Mouse (Mus musculus) heart, postnatal 0 days (tissue): ENCODE measurements around the gene Mylk. TPM values are rescaled to one million over a fixed set of nuclear protein-coding genes. Genes with fewer than 3 reads are reported as not detected.

ENCODE experiments used
- ATAC-seq: fragments of 200-750 bp; cut with Nextera tagmentation; 2 replicates; pipeline ENCODE4 v1.8.0; 2017; ENCODE audit warnings: low read depth, moderate number of reproducible peaks, moderate library complexity; ENCODE audit not compliant: insufficient read depth
- DNase-seq: peaks from one replicate; pipeline ENCODE4 v3.0.0-alpha.2; 2016; ENCODE audit warnings: low spot score
- H3K27ac ChIP-seq: fragments of 300-500 bp; sonication (generic); 2 replicates; pipeline ENCODE4 v1.5.1; 2014; ENCODE audit warnings: low read depth, mild to moderate bottlenecking
- H3K27me3 ChIP-seq: fragments of 300-500 bp; sonication (generic); 2 replicates; pipeline ENCODE4 v1.6.1; 2014; ENCODE audit warnings: low read length, mixed read lengths; ENCODE audit not compliant: control insufficient read depth, insufficient read depth
- H3K36me3 ChIP-seq: fragments of 300-500 bp; sonication (generic); replicated peaks from 2 replicates; pipeline ENCODE4 v1.6.1; 2014; ENCODE audit warnings: low read length, mixed read lengths; ENCODE audit not compliant: control insufficient read depth, insufficient read depth
- H3K4me1 ChIP-seq: fragments of 300-500 bp; sonication (generic); 2 replicates; pipeline ENCODE4 v1.6.1; 2014; ENCODE audit warnings: antibody characterized with exemption; ENCODE audit not compliant: control insufficient read depth, insufficient read depth
- H3K4me2 ChIP-seq: fragments of 300-500 bp; sonication (generic); 2 replicates; pipeline ENCODE4 v1.6.1; 2014; ENCODE audit warnings: low read depth, mild to moderate bottlenecking, low read length, moderate library complexity
- H3K4me3 ChIP-seq: fragments of 300-500 bp; sonication (generic); 2 replicates; pipeline ENCODE4 v1.5.1; 2014; ENCODE audit warnings: low read depth, low read length
- H3K9ac ChIP-seq: fragments of 300-500 bp; sonication (generic); replicated peaks from 2 replicates; pipeline ENCODE4 v1.6.1; 2014; ENCODE audit warnings: low read depth, low read length, mixed read lengths
- H3K9me3 ChIP-seq: fragments of 300-500 bp; sonication (generic); replicated peaks from 2 replicates; pipeline ENCODE4 v1.6.1; 2016; ENCODE audit warnings: low read length; ENCODE audit not compliant: control insufficient read depth
- CTCF ChIP-seq: IDR thresholded peaks from 2 replicates; pipeline ENCODE4 v1.5.1; 2016; ENCODE audit warnings: antibody characterized with exemption, control low read depth, low read depth
- EP300 ChIP-seq: IDR thresholded peaks from 2 replicates; pipeline ENCODE4 v1.6.1; 2016; ENCODE audit warnings: antibody characterized with exemption, low read depth
- WGBS: fragments of 180-500 bp; shearing (Covaris S2); extraction: QIAGEN DNeasy Blood & Tissue Kit; methylation state at CpG from one replicate; pipeline ENCODE4 v1.1.7; 2014; 5-methylcytosine and 5-hydroxymethylcytosine counted together
- polyA plus RNA-seq: library from polyadenylated mRNA; unstranded; fragments of >200 nt; fragmentation: Nextera tagmentation; extraction: Ambion mirVana; gene quantifications from 2 replicates; pipeline ENCODE4 v1.2.1, GENCODE M21; 2015
- total RNA-seq: library from RNA; depleted of rRNA; stranded (reverse); fragments of >200 nt; gene quantifications from 2 replicates; pipeline ENCODE4 v1.2.3, GENCODE M21; 2014; ENCODE audit warnings: low replicate concordance

Mylk gene
- total and polyA plus RNA-seq, 2 experiments from 2014 or later: 6.2 to 148 TPM

- H3K36me3 ChIP-seq: 0 out of 2 replicates have a peak, but pooled peaks cover 6% of the 10 kb centered on the region
- no peaks in the 10 kb centered on the region for H3K9me3 ChIP-seq
- TF ChIP-seq EP300: no peak
- no peak for TF ChIP-seq CTCF
- H3K4me1 ChIP-seq: no peaks in the 10 kb centered on the region
- WGBS: 39% methylated on average over 4 of the region's 4 CpGs
- no peak overlapping the region for H3K27ac ChIP-seq
- DNase-seq: no peak
- no peaks in the 10 kb centered on the region for H3K27me3 ChIP-seq
- no peak overlapping the region for H3K4me2 ChIP-seq
- H3K4me3 ChIP-seq: no peak overlapping the region
- no peak for ATAC-seq
- H3K9ac ChIP-seq: no peak overlapping the region
Observed at GRCm38 (mm10) chr16:35038343-35039057, 293.5 kb downstream of the Mylk start.

- ATAC-seq (no peak), DNase-seq (no peak)
- H3K4me1 ChIP-seq: no peaks in the 10 kb centered on the region
- H3K4me3 ChIP-seq: no peak overlapping the region
- 0 out of 2 replicates have a peak, but pooled peaks cover 6% of the 10 kb centered on the region for H3K36me3 ChIP-seq
- H3K9ac ChIP-seq: no peak overlapping the region
- H3K27ac ChIP-seq: no peak overlapping the region
- 57% methylated on average over 1 of the region's 1 CpGs for WGBS
- H3K9me3 ChIP-seq: no peaks in the 10 kb centered on the region
- H3K27me3 ChIP-seq: no peaks in the 10 kb centered on the region
- no peak for TF ChIP-seq EP300
- no peak for TF ChIP-seq CTCF
- no peak overlapping the region for H3K4me2 ChIP-seq
Observed at GRCm38 (mm10) chr16:35040154-35040553, 295.1 kb downstream of the Mylk start.

GRCm38 (mm10) chr16:35041001-35041400 lies 296.0 kb downstream of the Mylk start:
- Histone ChIP-seq H3K9ac (no peak overlapping the region), H3K4me1 (no peaks in the 10 kb centered on the region), H3K27me3 (no peaks in the 10 kb centered on the region), H3K27ac (no peak overlapping the region), H3K4me3 (no peak overlapping the region), H3K36me3 (0 out of 2 replicates have a peak, but pooled peaks cover 3% of the 10 kb centered on the region), H3K9me3 (no peaks in the 10 kb centered on the region), H3K4me2 (no peak overlapping the region)
- ATAC-seq (no peak), DNase-seq (no peak)
- TF ChIP-seq CTCF: no peak
- no peak for TF ChIP-seq EP300
- 89% methylated on average over 7 of the region's 7 CpGs for WGBS

- Histone ChIP-seq H3K27me3 (no peaks in the 10 kb centered on the region), H3K4me3 (no peak overlapping the region), H3K36me3 (no peaks in the 10 kb centered on the region), H3K4me2 (no peak overlapping the region), H3K9ac (no peak overlapping the region), H3K4me1 (peaks cover 6% of the 10 kb centered on the region; the same call in 1 of the 2 replicates), H3K27ac (no peak overlapping the region), H3K9me3 (no peaks in the 10 kb centered on the region)
- DNase-seq (no peak), ATAC-seq (no peak)
- WGBS: 78% methylated on average over 6 of the region's 6 CpGs
- no peak for TF ChIP-seq CTCF
- no peak for TF ChIP-seq EP300
Observed at GRCm38 (mm10) chr16:35046081-35046775, 301.2 kb downstream of the Mylk start.

GRCm38 (mm10) chr16:35047272-35047969 lies 302.4 kb downstream of the Mylk start:
- ATAC-seq: no peak
- 81% methylated on average over 6 of the region's 6 CpGs for WGBS
- TF ChIP-seq EP300 (no peak), CTCF (no peak)
- H3K4me1 ChIP-seq: peaks cover 6% of the 10 kb centered on the region; the same call in 1 of the 2 replicates
- H3K4me3 ChIP-seq: no peak overlapping the region
- no peak overlapping the region for H3K4me2 ChIP-seq
- H3K27me3 ChIP-seq: no peaks in the 10 kb centered on the region
- no peaks in the 10 kb centered on the region; the same call in 1 of the 2 replicates for H3K36me3 ChIP-seq
- H3K9ac ChIP-seq: no peak overlapping the region
- H3K9me3 ChIP-seq: no peaks in the 10 kb centered on the region
- H3K27ac ChIP-seq: no peak overlapping the region
- no peak for DNase-seq
